Mouse (Mus musculus) megakaryocyte, embryonic 14.5 days (primary cell): ENCODE data around the gene Zfp787.

ENCODE experiments used
- FLI1 ChIP-seq: IDR thresholded peaks from 2 replicates; pipeline ENCODE4 v1.6.1; 2012; ENCODE audit warnings: low read length, inconsistent platforms, mixed read lengths
- GATA1 ChIP-seq: IDR thresholded peaks from 3 replicates; pipeline ENCODE4 v1.6.1; 2012; ENCODE audit warnings: mixed read lengths, low read length, inconsistent platforms, borderline replicate concordance

DNA sequence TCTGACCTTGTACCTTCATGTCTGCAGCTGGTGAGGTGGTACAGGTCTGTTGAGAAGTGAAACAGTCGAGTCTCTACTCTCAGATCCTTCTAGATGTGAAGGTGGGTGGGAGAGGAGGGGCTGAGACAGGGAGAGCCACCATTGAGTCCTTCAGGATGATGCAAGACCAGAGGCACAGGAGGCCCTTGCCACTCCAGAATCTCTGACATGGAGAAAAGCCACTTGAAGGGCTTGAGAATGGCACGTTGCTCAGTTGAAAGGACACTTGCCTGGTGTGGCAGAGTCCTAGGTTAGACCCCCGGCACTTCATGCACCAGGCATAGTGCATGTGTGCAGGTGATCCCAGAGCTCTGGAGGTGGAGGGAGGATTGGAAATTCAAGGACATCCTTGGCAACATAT, 5.7 kb upstream of the Zfp787 start:
- TF ChIP-seq GATA1 = no peak
- no peak for TF ChIP-seq FLI1
